Mouse (Mus musculus) layer of hippocampus, adult 9-10 months (tissue): ENCODE measurements around the gene Tmem178b.

Experiments used
- DNase-seq: peaks from one replicate; pipeline ENCODE4 v3.0.0; 2022; ENCODE audit warnings: low spot score

Tmem178b gene

GRCm38 (mm10) chr6:39919011-39919709 lies 46.1 kb downstream of the Tmem178b start:
- DNase-seq = no peak

GRCm38 (mm10) chr6:39926442-39926841 lies 53.4 kb downstream of the Tmem178b start:
- DNase-seq = no peak

GRCm38 (mm10) chr6:39936590-39936989 lies 63.5 kb downstream of the Tmem178b start:
- no peak for DNase-seq

- DNase-seq = no peak
These were observed 67.8 kb downstream of the Tmem178b start for GRCm38 (mm10) chr6:39940920-39941319.

- DNase-seq = no peak
These were observed 71.8 kb downstream of the Tmem178b start for GRCm38 (mm10) chr6:39944854-39945253.

- no peak for DNase-seq
These were observed 72.8 kb downstream of the Tmem178b start for GRCm38 (mm10) chr6:39945670-39946440.

GRCm38 (mm10) chr6:39946601-39947000 lies 73.5 kb downstream of the Tmem178b start:
- no peak for DNase-seq

- no peak for DNase-seq
These were observed 80.9 kb downstream of the Tmem178b start for GRCm38 (mm10) chr6:39953951-39954350.

- DNase-seq = no peak
These were observed 82.1 kb downstream of the Tmem178b start for GRCm38 (mm10) chr6:39955211-39955610.

- DNase-seq = no peak
These were observed 91.5 kb downstream of the Tmem178b start for GRCm38 (mm10) chr6:39964606-39965005.

- DNase-seq = no peak
These were observed 97.2 kb downstream of the Tmem178b start for GRCm38 (mm10) chr6:39970281-39970680.

GRCm38 (mm10) chr6:39978942-39979341 lies 105.9 kb downstream of the Tmem178b start:
- peak; percentile 25 for DNase-seq

GRCm38 (mm10) chr6:39990772-39991171 lies 117.7 kb downstream of the Tmem178b start:
- DNase-seq = no peak

- DNase-seq = no peak
These were observed 118.9 kb downstream of the Tmem178b start for GRCm38 (mm10) chr6:39991922-39992321.

GRCm38 (mm10) chr6:40006006-40006765 lies 133.1 kb downstream of the Tmem178b start:
- no peak for DNase-seq

GRCm38 (mm10) chr6:40008166-40008907 lies 135.3 kb downstream of the Tmem178b start:
- no peak for DNase-seq

GRCm38 (mm10) chr6:40009718-40010117 lies 136.6 kb downstream of the Tmem178b start:
- no peak for DNase-seq

GRCm38 (mm10) chr6:40011066-40011465 lies 138.0 kb downstream of the Tmem178b start:
- DNase-seq = no peak

GRCm38 (mm10) chr6:40011609-40012008 lies 138.5 kb downstream of the Tmem178b start:
- no peak for DNase-seq

- DNase-seq = no peak
These were observed 140.3 kb downstream of the Tmem178b start for GRCm38 (mm10) chr6:40013407-40013806.

- no peak for DNase-seq
These were observed 142.1 kb downstream of the Tmem178b start for GRCm38 (mm10) chr6:40015185-40015584.
